Mouse (Mus musculus) adipocyte (in vitro differentiated cells): ENCODE measurements around the gene Tubg1.

Experiments
- DNase-seq: peaks from one replicate; pipeline ENCODE4 v3.0.0-alpha.2; 2016; ENCODE audit warnings: low spot score

The Tubg1 gene

GRCm38 (mm10) chr11:101167211-101167962 lies 47.6 kb downstream of the Tubg1 start:
- no peak for DNase-seq

GRCm38 (mm10) chr11:101167963-101168300 lies 48.2 kb downstream of the Tubg1 start:
- DNase-seq, result no peak

GRCm38 (mm10) chr11:101168301-101168980 lies 48.7 kb downstream of the Tubg1 start:
- no peak for DNase-seq

GRCm38 (mm10) chr11:101169301-101170107 lies 49.8 kb downstream of the Tubg1 start:
- DNase-seq, result no peak

GRCm38 (mm10) chr11:101170354-101170810 lies 50.6 kb downstream of the Tubg1 start, which contains the start of gene Cntnap1:
Gene Cntnap1, plus strand, starts transcription at chr11:101170523.
- DNase-seq, result peak; percentile 68

GRCm38 (mm10) chr11:101170811-101171610 lies 51.3 kb downstream of the Tubg1 start, which contains the start of gene Plekhh3:
Gene Plekhh3, minus strand, starts transcription at chr11:101171351.
- DNase-seq, result peak; percentile 98

GRCm38 (mm10) chr11:101171721-101172433 lies 52.1 kb downstream of the Tubg1 start:
- DNase-seq, result peak; percentile 87

GRCm38 (mm10) chr11:101172434-101172815 lies 52.7 kb downstream of the Tubg1 start:
- no peak for DNase-seq

- DNase-seq, result no peak
Measured at GRCm38 (mm10) chr11:101173112-101173511, 53.4 kb downstream of the Tubg1 start.

- no peak for DNase-seq
Measured at GRCm38 (mm10) chr11:101173631-101174388, 54.1 kb downstream of the Tubg1 start.

- no peak for DNase-seq
Measured at GRCm38 (mm10) chr11:101174389-101174745, 54.6 kb downstream of the Tubg1 start.

- no peak for DNase-seq
Measured at GRCm38 (mm10) chr11:101174851-101175628, 55.3 kb downstream of the Tubg1 start, which contains the start of gene Ccr10. Gene Ccr10, minus strand, starts transcription at chr11:101175443.

GRCm38 (mm10) chr11:101175636-101176116 lies 55.9 kb downstream of the Tubg1 start:
- no peak for DNase-seq
